Mouse (Mus musculus): ENCODE data around the gene Limd2. TPM values are rescaled to one million over a fixed set of nuclear protein-coding genes. Genes with fewer than 3 reads are reported as not detected.
"Not testable (repeated sequence)": the region's sequence is repeated elsewhere in the genome, so short reads cannot be mapped to it uniquely, and the experiment has no call there.

The Limd2 gene
- 0.93 and 0.94 TPM in 2 replicates for polyA plus RNA-seq (2012)

DNA sequence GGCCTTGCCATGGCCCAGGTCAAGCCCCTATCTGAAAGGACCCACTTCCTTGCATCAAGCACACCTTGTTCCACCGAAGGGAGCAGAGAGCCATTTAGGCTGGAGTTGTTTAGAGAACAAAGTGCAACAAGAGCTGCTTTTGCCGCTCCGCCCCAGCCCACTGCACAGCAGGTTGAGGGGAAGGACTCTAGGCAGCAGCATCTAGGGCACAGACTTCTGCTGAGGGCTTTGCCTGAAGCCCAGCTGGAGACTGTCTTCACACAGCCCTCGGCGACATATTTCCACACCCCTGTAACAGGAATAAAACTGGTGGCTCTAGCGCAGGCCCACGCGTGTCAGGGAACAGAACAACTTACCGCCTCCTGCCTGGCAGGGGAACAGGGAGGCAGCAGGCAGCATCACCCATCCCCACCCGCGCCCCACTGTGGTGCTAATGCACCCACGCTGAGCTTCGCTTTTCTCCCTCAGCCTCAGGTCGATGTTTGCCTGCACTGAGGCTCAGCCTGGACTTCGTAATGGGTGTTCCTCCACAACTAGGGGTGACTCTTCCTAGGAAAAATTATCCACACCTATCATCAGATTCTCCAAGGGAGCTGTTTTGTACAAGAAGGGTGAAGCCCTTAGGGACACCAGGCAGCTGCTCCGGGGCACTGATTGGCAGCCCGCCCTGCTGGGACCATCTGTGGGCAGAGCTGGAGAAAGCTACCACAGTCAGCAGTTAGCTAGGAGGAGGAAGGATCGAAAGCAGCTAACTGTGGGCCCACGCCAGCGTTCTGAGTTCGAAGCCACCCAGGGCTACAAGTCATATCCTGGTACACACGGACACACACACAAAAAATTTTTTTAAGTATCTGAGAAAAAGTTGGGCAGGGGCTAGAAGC lies at the start of gene Limd2, which contains the start of gene Gm10840:
Gene Limd2 (minus strand): TSS at position 20 of the 881 bp plus-strand sequence.
Gene Gm10840 (plus strand): TSS at position 10 of the 881 bp plus-strand sequence.
- TF ChIP-seq GATA1 (IDR thresholded peaks at IDR 0.05; ENCODE audit: low read length) (no peak), TAL1 (IDR thresholded peaks at IDR 0.05; ENCODE audit: low read length) (no peak)
- H3K36me3 ChIP-seq (ENCODE audit: control insufficient read depth), result peaks cover 32% of the 10 kb centered on the region
- H3K4me1 ChIP-seq (ENCODE audit: control insufficient read depth), result peaks cover 26% of the 10 kb centered on the region

DNA sequence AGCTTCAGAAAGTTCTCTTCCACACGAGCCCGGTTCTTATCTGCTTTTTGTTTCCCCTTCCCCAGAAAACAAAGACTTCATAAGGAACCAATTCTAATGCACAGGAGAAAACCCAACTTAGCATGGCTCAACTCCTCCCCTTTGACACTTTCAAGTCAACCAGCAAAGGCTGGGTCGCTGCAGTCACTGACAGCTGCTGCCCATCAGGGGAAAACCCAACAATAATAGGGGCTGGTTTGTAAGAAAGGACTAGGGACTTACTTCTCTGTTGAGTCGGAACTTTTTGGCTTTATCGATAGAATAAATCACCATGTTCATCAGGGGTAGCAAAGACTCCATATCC lies 41.4 kb upstream of the Limd2 start, which contains the start of gene Strada:
Gene Strada (minus strand): TSS at position 46 of the 343 bp plus-strand sequence.
- Histone ChIP-seq H3K36me3 (ENCODE audit: control insufficient read depth) (peaks cover 90% of the 10 kb centered on the region), H3K27me3 (ENCODE audit: control insufficient read depth) (no peaks in the 10 kb centered on the region), H3K4me3 (replicated peaks) (no peak within 1 kb of the TSS), H3K9me3 (ENCODE audit: control insufficient read depth, low read length) (no peaks in the 10 kb centered on the region), H3K4me1 (ENCODE audit: control insufficient read depth) (peaks cover 25% of the 10 kb centered on the region)
- TF ChIP-seq GATA1 (IDR thresholded peaks at IDR 0.05; ENCODE audit: low read length) (no peak), TAL1 (IDR thresholded peaks at IDR 0.05; ENCODE audit: low read length) (no peak)

More for the DNA sequence above, at the start of gene Limd2, which contains the start of gene Gm10840:
- peak within 1 kb of the TSS; percentile 71 for H3K4me3 ChIP-seq (replicated peaks)
- no peaks in the 10 kb centered on the region for H3K9me3 ChIP-seq (ENCODE audit: control insufficient read depth, low read length)
- H3K27me3 ChIP-seq (ENCODE audit: control insufficient read depth), result peaks cover 41% of the 10 kb centered on the region

DNA sequence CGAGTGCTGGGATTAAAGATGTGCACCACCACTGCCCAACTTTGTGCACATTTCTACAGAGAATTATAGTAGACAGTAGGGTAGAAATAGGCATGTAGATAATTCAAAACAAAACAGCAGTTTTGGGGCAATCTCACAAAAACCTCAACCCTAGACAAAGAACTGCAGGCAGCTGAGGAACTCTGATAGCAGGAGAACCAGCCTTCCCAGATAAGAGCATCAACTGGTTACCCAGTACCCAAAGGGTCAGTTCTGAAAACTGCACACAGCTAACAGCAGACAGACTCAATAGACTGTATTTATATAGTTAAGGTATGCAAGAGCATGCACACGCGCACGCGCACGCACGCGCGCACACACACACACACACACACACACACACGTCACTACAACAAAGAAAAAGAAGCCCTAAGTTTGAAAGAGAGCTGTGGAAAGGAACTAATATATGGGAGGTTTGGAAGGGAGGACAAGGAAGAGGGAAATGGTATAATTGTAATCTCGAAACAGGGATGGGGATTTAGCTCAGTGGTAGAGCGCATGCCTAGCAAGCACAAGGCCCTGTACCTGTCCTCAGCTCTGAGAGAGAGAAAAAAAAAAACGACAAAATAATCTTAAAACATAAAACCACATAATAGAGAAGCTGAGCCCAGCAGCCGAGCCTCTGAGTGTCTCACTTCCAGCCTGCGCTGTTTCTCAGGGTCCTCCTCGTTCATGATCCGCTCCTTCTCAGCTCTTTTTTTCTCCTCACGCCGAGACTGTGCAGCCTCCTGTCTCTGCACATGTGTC lies 40.9 kb upstream of the Limd2 start:
- TF ChIP-seq GATA1 (IDR thresholded peaks at IDR 0.05; ENCODE audit: low read length), result no peak
- Histone ChIP-seq H3K27me3 (ENCODE audit: control insufficient read depth) (no peaks in the 10 kb centered on the region), H3K4me3 (replicated peaks) (no peak overlapping the region), H3K36me3 (ENCODE audit: control insufficient read depth) (peaks cover 90% of the 10 kb centered on the region), H3K4me1 (ENCODE audit: control insufficient read depth) (peaks cover 25% of the 10 kb centered on the region), H3K9me3 (ENCODE audit: control insufficient read depth, low read length) (no peaks in the 10 kb centered on the region)

DNA sequence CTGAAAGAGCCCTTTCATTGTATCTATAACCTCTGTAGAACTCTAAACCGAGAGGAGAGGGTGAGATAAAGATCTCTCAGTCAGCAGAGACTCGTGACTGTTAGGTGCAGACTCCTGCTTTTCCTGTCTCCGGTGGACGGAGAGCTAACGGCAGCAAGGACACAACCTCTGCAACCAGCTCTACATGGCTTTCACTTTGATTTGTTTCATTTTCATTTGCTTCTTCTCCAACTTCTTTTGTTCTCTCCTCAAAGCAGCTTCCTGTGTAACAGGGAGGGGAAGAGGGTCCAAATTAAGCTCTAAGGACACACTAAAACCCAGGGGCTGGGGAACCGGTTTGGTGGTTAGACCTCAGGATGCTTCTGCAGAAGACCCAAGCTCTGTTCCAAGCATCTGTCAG lies 40.1 kb upstream of the Limd2 start:
- TF ChIP-seq TAL1 (IDR thresholded peaks at IDR 0.05; ENCODE audit: low read length), result no peak
- TF ChIP-seq GATA1 (IDR thresholded peaks at IDR 0.05; ENCODE audit: low read length), result no peak
- H3K36me3 ChIP-seq (ENCODE audit: control insufficient read depth), result peaks cover 90% of the 10 kb centered on the region

DNA sequence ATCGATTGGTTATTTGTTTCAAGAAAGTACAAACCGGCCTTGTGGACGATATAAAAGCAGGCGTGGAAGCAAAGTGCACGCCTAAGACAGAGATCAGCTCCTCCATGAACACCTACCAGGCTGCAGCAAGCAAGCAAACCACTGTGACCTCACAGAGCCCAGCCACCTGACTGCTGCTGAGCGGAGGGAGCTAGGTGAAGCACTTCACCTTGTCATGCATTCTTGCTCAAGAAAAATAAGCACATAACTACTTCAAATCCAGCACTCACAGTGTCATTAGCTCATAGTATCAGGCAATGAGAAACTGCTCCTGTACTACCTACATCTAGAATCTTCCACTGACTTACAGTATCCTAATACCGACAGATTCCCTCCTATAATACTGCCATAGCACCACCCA lies 39.3 kb upstream of the Limd2 start:
- H3K27me3 ChIP-seq (ENCODE audit: control insufficient read depth); H3K9me3 ChIP-seq (ENCODE audit: control insufficient read depth, low read length); H3K4me3 ChIP-seq (replicated peaks): not testable (repeated sequence)
- peaks cover 83% of the 10 kb centered on the region for H3K36me3 ChIP-seq (ENCODE audit: control insufficient read depth)
- peaks cover 28% of the 10 kb centered on the region for H3K4me1 ChIP-seq (ENCODE audit: control insufficient read depth)

More for the DNA sequence above, 40.1 kb upstream of the Limd2 start:
- Histone ChIP-seq H3K27me3 (ENCODE audit: control insufficient read depth) (no peaks in the 10 kb centered on the region), H3K4me1 (ENCODE audit: control insufficient read depth) (peaks cover 25% of the 10 kb centered on the region), H3K4me3 (replicated peaks) (no peak overlapping the region), H3K9me3 (ENCODE audit: control insufficient read depth, low read length) (no peaks in the 10 kb centered on the region)

DNA sequence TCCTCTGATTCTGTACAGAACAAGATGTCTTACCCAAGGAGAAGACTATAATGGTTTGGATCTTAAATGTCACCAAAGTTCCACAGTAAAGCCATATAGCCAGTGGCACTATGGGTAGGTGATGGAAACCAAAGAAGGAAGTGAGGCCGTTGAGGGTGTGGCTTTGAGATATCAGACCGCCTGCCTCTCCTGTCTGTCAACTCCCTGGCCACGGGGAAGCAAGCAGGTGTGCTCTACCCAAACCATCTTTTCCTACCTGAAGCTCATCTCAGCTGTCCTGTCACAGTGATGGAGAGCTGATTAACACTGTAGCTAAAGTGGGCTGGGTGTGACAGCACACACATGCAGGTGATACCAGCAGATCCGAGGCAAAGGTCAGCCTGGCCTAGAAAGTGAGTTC lies 37.6 kb upstream of the Limd2 start:
- Histone ChIP-seq H3K4me3 (replicated peaks) (no peak overlapping the region), H3K9me3 (ENCODE audit: control insufficient read depth, low read length) (no peaks in the 10 kb centered on the region), H3K27me3 (ENCODE audit: control insufficient read depth) (no peaks in the 10 kb centered on the region), H3K36me3 (ENCODE audit: control insufficient read depth) (peaks cover 66% of the 10 kb centered on the region), H3K4me1 (ENCODE audit: control insufficient read depth) (peaks cover 41% of the 10 kb centered on the region)
- no peak for TF ChIP-seq GATA1 (IDR thresholded peaks at IDR 0.05; ENCODE audit: low read length)
- TF ChIP-seq TAL1 (IDR thresholded peaks at IDR 0.05; ENCODE audit: low read length), result no peak

DNA sequence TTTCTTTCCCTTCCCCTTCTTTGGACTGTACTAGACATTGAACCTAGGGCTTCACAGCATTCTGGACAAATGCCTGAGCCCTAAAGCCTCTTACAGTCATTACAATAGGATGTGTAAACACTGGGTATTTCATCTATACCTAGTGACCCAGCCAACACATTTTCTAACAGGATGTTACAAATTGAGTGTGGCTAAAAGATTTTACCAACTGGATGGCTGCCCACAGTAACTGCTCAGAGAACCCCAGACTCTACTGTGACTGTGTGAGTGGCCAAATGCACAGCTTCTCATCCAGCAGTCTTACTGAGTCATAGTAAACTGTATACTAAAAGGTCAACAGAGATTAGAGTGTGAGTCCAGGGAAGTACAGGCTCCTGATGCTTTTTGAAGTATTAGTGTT lies 34.7 kb upstream of the Limd2 start:
- Histone ChIP-seq H3K4me1 (ENCODE audit: control insufficient read depth) (peaks cover 49% of the 10 kb centered on the region), H3K27me3 (ENCODE audit: control insufficient read depth) (no peaks in the 10 kb centered on the region), H3K9me3 (ENCODE audit: control insufficient read depth, low read length) (no peaks in the 10 kb centered on the region), H3K36me3 (ENCODE audit: control insufficient read depth) (peaks cover 39% of the 10 kb centered on the region), H3K4me3 (replicated peaks) (no peak overlapping the region)
- TF ChIP-seq TAL1 (IDR thresholded peaks at IDR 0.05; ENCODE audit: low read length) (no peak), GATA1 (IDR thresholded peaks at IDR 0.05; ENCODE audit: low read length) (no peak)

DNA sequence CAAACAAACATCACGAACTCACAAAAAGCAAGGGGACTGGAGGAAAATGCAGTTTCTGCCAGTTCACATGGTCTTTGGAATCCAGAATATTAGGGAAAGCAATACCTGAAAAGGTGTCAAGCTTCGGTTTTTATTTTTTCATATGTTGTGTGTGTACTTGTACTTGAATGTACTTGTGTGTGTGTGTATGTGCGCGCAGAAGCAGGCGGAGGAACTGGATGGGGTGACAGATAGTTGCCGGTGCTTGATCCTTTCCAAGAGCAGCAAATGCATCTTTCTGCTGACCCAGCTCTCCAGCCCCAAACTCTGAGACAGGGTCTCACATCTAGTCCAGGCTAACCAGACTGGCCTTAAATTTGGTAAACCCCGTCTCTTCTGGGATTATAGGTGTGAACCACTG lies 34.2 kb upstream of the Limd2 start:
- Histone ChIP-seq H3K9me3 (ENCODE audit: control insufficient read depth, low read length) (no peaks in the 10 kb centered on the region), H3K27me3 (ENCODE audit: control insufficient read depth) (no peaks in the 10 kb centered on the region), H3K36me3 (ENCODE audit: control insufficient read depth) (peaks cover 35% of the 10 kb centered on the region), H3K4me1 (ENCODE audit: control insufficient read depth) (peaks cover 50% of the 10 kb centered on the region), H3K4me3 (replicated peaks) (no peak overlapping the region)
- TF ChIP-seq TAL1 (IDR thresholded peaks at IDR 0.05; ENCODE audit: low read length), result no peak
- TF ChIP-seq GATA1 (IDR thresholded peaks at IDR 0.05; ENCODE audit: low read length), result no peak

DNA sequence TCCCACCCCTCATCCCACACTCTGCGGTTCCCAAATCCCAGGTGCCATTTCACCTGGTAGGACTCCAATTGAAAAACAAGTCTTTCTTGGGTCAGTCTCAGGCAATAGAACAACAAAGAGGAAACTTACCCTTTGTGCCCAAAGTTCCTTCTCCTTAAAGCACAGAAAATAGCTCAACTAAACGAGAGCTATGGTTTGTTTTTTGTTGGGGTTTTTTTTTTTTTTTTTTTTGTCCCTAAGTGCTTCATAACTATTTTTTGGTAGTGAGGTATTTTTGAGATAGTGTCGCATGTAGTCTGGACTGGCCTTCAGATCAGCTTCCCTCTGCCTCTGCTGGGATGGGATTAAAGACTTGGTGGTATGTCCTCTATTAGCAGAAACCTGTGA lies 33.5 kb upstream of the Limd2 start:
- Histone ChIP-seq H3K9me3 (ENCODE audit: control insufficient read depth, low read length) (no peaks in the 10 kb centered on the region), H3K27me3 (ENCODE audit: control insufficient read depth) (no peaks in the 10 kb centered on the region), H3K4me1 (ENCODE audit: control insufficient read depth) (peaks cover 50% of the 10 kb centered on the region), H3K36me3 (ENCODE audit: control insufficient read depth) (peaks cover 30% of the 10 kb centered on the region), H3K4me3 (replicated peaks) (peak overlapping the region; percentile 84)
- TF ChIP-seq GATA1 (IDR thresholded peaks at IDR 0.05; ENCODE audit: low read length) (no peak), TAL1 (IDR thresholded peaks at IDR 0.05; ENCODE audit: low read length) (no peak)
